Mouse (Mus musculus) ES-E14 (cell line): ENCODE data around the gene Gm28308.

Experiments
- CHD2 ChIP-seq: IDR thresholded peaks from 2 replicates; pipeline ENCODE4 v1.6.1; 2014; ENCODE audit warnings: mild to moderate bottlenecking, low read depth, low read length, inconsistent platforms
- MAFK ChIP-seq: IDR thresholded peaks from 2 replicates; pipeline ENCODE4 v1.6.1; 2014; ENCODE audit warnings: mild to moderate bottlenecking, low read depth, low read length, inconsistent platforms; ENCODE audit not compliant: insufficient read depth
- ZC3H11A ChIP-seq: IDR thresholded peaks from 2 replicates; pipeline ENCODE4 v1.6.1; 2012; ENCODE audit warnings: low read depth, mild to moderate bottlenecking, inconsistent platforms, low read length, borderline replicate concordance
- ZNF384 ChIP-seq: IDR thresholded peaks from 2 replicates; pipeline ENCODE4 v1.6.1; 2012; ENCODE audit warnings: low read depth, low read length, inconsistent platforms

DNA sequence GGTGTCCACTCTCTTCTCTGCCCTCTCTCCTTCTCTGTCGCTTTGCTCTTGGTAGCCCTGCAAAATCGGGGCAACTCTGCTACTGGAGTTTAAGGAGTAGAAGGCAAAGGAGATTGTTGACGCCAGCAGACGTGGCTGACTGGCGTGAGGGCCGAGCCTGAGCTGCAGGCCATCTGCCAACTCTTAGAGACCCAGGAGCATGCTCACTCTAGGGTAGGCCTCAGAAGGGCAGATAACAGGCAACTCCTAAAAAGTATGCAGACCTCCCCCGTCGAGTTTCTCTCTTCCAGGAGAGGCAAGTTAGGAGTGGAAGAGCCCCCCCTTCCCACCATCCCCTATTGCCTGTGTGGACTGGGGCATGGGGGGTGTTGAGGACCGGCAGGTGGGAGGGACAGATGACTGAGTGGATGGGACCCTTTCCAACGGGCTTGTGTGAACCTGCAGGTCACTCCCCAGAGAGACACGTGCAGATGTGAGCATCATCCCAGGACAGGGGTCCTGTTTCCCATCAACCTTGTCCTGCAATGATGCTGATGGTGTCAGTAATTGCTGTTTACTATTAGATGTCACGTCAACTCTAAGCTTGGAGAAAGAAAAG lies 53.9 kb downstream of the Gm28308 start:
- TF ChIP-seq ZC3H11A (no peak), MAFK (no peak), ZNF384 (no peak), CHD2 (no peak)
